Mouse (Mus musculus) layer of hippocampus, postnatal 14 days (tissue): ENCODE measurements around the gene Zfx. TPM values are rescaled to one million over a fixed set of nuclear protein-coding genes. Genes with fewer than 3 reads are reported as not detected.

Experiments
- DNase-seq, 2 experiments: peaks; one replicate each; pipeline ENCODE4 v3.0.0; 2021 to 2022; ENCODE audit warnings: low spot score in 2 of 2, mixed read lengths in 1 of 2
- long read RNA-seq, 2 experiments: library from polyadenylated mRNA; stranded (forward); transcript quantifications; one replicate each; pipeline ENCODE4 v2.0.0; 2021
- total RNA-seq, 2 experiments: library from RNA; stranded (reverse); gene quantifications; 2 replicates each; pipeline ENCODE4 v1.2.3; 2021

Gene Zfx
- total RNA-seq, result 10 to 100 TPM; 29.3 to 30.1 TPM
- long read RNA-seq, experiment 1, full-length matches to known transcripts, result 1 of 1 reads
- long read RNA-seq, experiment 1, partial matches to known transcripts, result 0 of 1 reads
- long read RNA-seq, experiment 1, other reads (novel, unspliced or antisense), result 0 of 1 reads
- long read RNA-seq, experiment 2, full-length matches to known transcripts, result 3 of 6 reads
- long read RNA-seq, experiment 2, partial matches to known transcripts, result 0 of 6 reads
- long read RNA-seq, experiment 2, other reads (novel, unspliced or antisense), result 3 of 6 reads

DNA sequence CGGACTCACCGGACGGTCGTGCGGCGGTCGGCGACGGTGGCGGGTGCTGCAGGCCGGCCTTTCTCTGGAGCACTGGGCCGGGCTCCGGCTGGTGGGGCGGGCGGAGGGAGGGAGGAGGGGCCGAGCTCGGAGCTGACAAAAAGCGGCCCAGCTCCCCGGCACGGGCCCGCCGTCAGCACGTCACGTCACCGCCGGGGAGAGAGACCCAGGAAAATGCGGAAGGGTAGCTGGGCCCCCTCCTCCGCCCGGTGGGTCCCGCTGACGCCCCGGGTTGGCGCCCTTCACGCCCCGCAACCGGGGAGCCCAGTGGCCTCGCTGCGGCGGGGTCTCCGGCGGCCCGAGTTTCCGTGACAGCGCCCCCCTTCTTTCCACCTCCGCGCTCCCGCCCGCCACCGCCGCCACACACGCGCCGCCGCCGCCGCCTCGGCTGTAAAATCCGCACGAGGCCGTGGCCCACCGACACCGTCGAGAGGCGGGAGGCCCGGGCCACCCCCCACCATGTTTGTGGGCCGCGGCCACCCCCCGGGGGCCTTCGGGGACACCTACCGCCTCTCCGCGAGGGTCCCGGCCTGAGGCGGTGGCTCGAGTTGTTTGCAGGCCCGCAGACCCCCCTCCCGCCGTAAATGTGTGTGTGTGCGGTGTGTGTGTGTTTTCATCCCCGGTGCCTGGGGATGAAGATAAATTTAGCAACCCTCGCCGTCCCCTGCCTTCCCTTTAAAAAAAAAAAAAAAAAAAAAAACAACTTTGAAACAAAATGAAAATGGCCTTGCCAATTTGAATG is at the start of gene Zfx:
TSS of gene Zfx (minus strand) at position 644 of the 781 bp plus-strand sequence.
- peak; percentile 51 to 60 for DNase-seq

DNA sequence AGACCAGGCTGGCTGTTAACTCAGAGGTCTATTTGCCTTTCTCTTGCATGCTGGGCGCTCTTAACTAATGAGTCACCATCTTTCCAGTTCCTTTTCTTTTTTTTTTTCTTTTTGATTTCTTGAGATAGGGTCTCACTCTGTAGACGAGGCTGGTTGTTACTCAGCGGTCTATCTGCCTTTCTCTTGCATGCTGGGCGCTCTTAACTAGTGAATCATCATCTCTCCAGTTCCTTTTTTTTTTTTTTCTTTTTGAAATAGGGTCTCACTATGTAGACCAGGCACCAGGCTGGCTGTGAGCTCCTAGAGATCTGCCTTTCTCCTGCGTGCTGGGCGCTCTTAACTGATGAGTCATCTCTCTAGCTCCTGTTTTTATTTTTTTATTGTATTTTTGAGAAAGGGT is 45.8 kb upstream of the Zfx start:
- DNase-seq, result no peak

DNA sequence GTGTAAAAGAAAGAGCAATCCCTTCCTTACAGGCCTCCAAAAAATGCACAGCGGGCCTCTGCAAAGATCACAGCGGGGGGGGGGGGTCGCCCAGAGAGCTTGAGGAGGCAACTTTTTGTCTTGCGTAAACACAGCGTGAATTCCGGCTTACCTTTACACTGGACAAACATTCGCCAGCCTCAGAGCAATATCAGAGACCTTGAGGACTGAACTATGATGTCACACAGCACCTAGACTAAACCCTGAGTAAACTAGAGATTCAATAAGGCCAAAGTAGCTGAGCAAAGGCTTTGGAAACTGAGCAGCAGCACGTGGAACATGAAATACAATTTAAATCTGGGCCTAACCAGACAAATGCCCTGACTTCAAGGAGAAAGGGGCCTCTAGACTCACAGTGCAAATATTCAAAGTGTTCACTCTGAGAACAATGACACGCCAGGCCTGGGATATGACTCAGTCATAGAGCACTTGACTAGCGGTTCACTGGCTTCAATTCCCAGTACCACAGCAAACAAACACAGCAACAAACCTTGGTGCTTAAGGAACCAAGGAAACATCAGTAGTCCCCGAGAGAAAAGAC is 28.8 kb upstream of the Zfx start:
- DNase-seq, result no peak

DNA sequence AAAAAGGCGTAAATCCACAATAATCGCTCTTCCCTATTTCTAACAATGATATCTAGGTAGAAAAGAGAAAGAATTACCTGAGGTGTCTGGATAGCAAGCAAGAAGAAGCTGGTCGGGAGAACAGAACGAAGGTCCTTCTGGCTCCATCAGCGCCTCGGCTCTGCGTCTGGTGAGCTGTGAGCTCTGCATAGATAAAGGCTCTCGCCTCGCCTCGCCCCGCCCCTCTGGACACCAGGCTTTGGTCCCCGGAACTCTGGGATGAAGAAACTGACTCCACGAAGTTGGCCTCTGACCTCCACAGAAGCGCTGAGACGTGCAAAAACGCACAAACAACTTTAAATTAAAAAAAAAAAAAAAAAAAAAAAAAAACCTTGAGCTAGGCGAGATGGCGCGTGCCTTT is 27.0 kb upstream of the Zfx start:
- no peak for DNase-seq

DNA sequence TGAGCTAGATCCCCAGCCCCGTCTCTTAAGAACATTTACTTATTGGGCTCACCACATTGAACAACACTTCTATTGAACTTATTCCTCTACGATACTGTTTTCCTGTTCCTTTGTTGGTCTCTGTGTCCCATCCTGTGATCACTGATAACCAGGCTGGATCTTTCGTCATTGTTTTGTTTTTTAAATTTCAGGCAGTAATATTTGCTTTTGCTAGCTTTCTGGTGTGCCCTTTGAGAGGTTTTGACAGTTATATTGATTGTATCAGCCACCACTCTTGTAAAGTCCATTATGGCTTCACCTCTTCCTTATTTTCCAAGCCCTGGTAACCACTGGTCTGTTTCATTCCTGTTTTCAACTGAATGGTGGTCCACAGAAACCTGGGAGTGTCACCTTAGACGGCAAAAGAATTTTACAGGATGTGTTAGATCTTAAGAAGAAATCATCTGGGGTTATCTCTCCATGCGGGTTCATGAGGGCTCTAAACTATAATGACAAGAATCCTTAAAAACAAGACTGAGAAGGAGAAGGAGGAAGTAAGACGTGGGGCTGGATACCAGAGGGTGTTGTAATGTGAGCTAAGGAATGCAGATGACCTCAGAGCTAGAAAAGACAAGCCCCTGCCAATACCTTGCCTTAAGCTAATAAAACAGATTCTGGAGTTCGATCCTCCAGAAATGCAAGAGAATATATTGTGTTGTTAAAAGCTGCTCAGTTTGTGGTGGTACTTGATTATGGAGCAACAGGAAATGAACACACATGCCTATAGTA is 18.7 kb upstream of the Zfx start:
- DNase-seq, result no peak

DNA sequence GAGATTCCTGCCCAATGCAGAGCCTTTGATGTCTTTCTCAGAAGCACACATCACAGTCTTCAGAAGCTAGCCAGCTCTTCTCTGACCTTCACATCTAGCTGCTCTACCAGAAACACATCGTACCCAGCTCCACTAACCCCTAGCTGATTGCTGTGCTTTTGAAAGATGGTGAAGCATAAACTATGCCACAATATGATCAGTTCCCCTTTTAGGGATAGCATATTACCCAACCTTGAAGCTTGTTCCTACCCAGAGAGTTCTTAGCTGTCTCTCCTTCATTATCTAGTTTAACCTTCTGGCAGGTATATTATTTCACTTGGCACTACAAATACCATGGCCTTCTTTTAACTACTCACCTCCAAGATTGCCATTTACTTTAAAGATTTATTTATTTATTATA is 16.6 kb upstream of the Zfx start:
- DNase-seq, result no peak

DNA sequence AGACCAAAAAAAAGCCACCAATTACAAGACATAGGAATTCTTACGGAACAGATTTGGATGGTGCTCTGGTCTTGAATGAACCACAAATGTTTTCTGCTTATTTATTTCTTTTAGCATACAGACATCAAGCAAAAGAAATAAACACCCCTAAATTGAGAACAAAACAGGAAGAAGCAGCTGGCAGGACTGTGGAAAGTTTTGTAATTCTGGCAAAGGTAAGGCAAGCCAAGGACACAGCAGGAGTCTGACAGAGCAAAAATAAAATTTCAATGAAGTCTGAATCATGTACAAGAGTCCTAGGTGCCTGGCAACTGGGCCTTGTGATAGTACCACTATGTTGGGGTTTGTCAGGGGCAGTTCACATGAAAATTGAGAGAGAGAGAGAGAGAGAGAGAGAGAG is 14.8 kb upstream of the Zfx start:
- no peak for DNase-seq

DNA sequence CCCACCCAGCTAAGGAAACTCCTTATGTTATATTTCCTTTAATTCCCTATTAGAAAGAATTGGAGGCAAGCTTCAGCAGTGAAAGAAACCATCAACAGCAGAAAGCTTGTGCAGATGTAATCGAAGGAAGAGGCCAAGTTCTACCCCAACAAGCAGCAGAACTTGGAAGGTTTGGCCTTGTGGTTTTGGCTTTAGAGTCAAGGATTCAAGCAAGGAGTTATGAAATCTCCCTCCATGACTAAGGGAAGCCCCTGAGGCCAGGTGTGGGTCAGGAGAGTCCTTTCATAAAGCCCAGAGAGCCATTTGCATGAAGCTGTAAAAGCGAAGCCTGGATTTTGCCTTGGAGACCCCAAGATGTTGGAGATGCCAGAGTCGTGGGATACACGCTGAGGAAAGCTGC is 11.6 kb upstream of the Zfx start:
- DNase-seq, result no peak

DNA sequence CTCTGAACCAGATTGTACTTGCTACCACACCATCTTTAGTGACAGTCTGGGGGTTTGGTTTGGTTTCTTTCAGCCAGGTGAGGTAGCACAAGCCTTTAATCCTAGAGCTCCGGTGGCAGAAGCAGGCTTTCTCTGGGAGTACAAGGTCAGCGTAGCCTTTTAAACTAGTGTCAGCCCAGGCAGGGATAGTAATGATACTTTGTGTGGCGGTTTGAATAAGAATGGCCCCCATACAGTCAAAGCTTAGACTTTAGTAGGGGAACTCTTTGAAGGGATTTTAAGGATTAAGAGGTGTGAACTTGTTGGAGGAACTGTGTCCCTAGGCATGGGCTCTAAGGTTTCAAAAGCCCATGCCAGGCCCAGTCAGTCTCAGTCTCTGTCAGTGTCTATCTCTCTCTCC is 10.0 kb upstream of the Zfx start:
- no peak for DNase-seq

DNA sequence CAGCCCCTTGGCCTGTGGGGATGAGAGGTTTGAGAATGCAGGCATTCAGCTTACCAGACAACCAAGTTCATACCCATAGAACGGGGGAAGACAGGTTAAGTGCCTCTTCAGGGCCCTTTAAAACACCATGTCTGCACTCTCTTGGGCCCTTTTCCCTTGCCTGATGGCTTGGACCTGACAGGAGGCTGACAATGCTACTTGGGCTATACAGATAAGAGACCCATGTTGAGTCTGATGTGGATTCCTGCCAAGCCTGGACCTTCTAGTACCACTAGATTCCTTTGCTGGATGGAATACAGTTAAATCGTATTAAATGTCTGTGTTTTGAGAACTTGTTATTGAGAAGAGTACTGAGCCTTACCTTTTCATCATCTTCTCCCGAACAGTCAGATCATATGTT is 8.7 kb upstream of the Zfx start:
- no peak for DNase-seq

DNA sequence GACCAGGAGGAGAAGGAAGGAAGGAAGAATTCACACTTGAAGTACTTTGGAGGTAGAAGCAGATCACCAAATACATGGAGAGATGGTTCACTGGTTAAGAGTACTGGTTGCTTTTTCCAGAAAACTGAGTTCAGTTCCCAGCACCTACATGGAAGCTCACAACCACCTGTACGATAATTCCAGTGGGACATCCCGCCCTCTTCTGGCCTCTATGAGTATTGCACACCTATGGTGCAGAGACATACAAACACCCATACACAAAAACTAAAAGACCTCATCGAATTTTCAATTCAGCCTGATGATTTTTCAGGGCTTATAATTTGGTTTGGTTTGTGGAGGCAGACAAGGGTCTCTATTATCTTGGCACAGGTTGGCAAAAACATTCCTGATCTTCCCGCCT is 6.2 kb upstream of the Zfx start:
- DNase-seq, result no peak

DNA sequence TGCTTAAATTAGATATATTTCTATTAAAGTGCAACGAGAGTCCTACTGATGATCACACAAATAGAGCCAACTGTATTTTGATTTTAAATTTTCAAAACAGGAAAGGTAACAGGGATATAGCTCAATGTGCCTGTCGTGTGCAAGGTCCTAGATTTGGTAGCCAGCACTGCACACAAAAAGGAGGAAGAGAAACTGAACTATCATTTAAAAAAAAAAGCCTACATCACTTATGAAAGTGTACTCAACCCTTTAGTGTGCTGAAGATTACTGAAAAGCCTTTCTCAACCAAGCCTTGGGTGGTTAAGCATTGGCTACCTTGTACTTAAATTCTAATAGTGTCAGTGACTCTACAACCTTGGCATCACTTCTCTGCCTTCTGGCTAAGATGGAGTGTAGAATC is 2.4 kb upstream of the Zfx start:
- no peak for DNase-seq

DNA sequence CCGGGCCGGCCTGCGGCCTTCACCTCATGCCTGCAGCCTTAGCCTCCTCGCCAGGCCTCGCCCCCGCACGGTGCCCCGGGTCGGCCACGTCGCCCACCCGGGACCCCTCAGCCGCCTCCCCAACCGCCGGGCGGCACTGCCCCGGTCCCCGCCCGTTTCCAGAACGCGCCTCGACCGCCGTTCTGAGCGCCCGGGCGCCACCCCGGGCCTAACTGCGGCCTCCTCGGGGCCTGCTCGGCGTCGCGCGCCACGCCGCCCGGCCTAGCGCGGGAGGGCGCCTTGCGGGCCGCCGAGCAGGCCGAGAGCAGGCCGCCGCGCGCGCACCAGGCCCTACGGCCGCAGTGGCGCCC is 818 bp downstream of the Zfx start:
- DNase-seq, result peak in 1 of 2 experiments; percentile 65

DNA sequence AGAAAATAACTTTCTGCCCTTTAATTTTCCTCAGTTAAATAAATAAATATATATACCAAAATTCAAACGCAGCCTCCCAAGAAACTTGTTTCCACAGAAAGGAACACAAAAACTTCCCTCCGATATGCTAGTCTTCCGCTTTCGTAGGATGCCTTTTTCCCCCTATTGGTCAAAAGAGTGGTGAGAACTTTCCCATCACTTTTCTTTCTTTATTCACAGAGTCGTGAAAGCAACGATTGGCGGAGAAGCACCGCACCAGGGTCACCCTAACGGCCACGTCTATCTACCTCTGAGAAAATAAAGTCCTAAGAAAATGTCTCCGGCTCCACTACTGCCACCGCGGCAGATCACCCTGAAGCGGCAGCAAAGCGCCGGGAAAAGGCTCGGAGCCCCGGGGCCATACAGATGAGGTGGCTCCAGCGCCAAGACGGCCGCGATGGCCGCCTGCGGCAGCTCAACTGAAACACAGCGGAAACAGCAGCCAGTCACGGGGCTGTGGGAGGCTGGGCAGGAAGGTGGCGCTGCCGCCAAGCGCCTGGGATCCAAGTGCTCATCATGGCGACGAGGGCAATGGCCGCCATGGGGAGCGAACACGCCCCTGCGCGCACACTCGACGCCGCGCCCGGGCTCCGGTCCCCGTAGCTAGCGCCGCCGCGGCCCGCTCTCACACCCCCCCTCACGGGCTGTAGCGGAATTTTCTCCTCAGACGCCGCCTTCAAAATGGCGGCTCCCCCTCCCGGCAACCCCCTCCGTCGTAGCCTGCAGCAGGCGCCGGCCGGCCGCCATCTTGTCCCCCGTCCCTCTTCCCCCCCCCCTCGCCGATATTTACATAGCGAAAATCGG is 1.4 kb downstream of the Zfx start:
- DNase-seq, result peak; percentile 78 to 84

DNA sequence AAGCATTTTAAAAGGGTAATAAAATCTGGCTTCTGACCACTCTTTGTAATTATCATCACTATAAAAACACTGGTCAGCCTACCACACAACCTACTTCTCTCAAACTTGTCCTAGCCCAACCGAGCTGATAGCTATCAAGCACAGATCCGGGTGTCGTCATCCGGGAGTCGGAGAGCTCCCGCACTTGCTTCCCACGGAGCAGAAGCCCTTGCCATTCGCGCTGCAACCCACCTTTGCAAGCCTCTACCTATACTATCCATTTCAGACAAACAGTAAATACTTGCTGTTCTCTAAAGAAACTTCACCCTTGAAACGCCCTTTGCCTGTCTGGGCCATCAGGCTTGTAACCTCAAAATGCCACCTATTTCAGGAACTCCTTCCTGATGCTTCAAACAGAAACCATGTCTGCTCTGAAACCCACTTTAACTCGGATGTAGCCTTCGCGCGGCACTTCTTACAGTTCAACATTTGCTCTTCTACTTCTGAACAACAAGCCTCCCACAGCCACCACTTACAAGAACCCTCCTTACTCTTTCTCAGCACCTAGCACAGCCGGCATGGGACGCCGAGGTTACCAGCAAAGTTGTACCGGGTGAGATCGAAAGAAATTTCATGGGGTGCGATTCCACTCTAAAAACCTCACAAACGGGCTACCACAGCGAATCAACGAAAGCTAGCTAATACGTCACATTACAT is 2.2 kb downstream of the Zfx start:
- peak in 1 of 2 experiments; percentile 7 for DNase-seq

DNA sequence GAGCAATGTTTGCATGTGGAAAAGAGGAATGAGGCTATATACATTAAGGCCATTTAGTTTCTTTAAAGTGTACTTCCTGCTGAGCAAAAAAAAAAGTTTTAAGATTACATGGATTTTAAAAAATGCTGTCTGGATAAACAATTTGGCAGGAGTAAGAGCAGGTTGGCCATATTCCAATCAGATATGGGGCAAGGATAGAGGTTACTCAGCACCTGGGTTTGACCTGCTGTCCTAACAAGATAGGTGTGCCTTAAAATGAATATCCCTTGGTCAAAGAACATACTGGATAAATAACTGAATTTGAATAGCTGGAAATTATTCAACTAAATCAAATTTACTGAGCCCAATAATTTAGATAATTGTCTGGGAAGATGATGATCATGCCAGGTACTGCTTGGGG is 5.2 kb downstream of the Zfx start:
- DNase-seq, result no peak

DNA sequence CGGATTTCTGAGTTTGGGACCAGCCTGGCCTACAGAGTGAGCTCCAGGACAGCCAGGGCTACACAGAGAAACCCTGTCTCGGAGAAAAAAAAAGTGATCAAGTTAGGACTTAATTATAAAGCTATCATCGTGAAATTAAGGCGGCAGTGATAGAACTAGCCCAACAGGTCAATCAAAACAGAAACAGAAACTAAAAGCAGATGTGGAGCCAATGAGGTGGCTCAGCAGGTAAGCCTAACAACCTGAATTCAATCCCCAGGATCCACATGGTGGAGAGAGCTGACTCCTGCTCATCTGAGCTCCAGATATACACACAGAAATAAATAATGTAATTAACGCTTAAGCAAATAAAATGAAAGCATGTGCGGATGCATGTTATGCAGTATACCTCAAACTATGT is 7.6 kb downstream of the Zfx start:
- DNase-seq, result no peak

DNA sequence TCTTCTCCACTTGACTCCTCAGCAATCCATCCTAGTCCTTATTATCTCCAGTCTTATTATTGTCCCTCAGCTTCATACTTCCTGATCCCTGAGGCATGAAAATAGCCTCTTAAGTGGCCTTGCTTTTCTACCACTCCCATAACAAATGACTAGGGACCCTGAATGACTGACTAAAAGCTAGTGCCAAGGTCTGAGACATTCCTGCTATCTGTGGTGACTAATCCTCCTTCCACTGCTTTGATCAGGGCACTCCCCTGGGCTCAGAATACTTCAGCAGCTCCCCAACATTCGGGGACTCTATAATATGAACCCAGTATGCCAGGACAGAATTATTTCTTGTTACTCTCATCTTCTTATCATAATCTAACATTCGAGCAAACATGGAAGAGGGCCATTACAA is 17.5 kb downstream of the Zfx start:
- no peak for DNase-seq

DNA sequence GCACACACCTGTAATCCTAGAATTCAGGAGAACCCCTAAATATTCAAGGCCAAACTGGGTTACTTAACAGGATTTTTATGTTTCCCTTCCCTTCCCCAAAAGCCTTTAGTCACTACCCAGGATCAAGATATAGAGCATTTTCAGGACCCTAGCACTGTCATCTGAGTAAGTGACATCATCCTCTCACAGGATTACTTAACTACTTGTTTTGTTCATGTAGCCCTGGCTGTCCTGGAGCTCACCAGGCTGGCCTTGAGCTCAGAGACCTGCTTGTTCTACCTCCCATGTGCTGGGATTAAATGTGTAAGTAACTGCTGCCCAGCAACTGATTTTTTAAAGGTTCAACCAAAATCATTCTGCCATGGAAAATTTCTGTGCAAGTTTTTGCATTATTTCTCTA is 20.6 kb downstream of the Zfx start:
- no peak for DNase-seq

DNA sequence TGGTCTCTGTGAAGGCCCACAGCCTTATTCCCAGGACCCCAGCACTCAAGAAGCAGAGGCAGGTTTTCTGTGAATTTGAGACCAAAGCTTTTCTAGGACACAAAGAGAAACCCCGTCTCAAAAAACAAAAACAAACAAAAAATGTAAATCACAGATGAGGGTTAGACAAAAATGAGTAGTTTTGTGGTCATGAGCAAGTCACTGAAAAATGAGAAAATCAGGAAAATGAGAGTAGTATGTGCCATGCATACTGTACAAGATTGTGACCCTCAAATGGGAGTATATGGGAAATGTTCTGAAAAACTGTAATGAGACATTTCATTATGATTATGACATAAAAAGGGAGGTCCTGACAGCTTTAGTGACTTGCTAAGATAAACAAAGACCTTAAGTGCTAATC is 22.9 kb downstream of the Zfx start:
- no peak for DNase-seq
